Mouse (Mus musculus) ES-E14 (cell line): ENCODE measurements at regions not wholly inside any gene's neighbourhood (a gene's known extent, or its start where the extent isn't known, plus 50 kb on each side); places are given as distances from the start of the nearest gene placed in this dataset.

Experiments used
- HCFC1 ChIP-seq: IDR thresholded peaks from 2 replicates; pipeline ENCODE4 v1.6.1; 2012; ENCODE audit warnings: low read length, inconsistent platforms, borderline replicate concordance; ENCODE audit not compliant: insufficient read depth
- ZC3H11A ChIP-seq: IDR thresholded peaks from 2 replicates; pipeline ENCODE4 v1.6.1; 2012; ENCODE audit warnings: low read depth, mild to moderate bottlenecking, inconsistent platforms, low read length, borderline replicate concordance
- ZNF384 ChIP-seq: IDR thresholded peaks from 2 replicates; pipeline ENCODE4 v1.6.1; 2012; ENCODE audit warnings: low read depth, low read length, inconsistent platforms

DNA sequence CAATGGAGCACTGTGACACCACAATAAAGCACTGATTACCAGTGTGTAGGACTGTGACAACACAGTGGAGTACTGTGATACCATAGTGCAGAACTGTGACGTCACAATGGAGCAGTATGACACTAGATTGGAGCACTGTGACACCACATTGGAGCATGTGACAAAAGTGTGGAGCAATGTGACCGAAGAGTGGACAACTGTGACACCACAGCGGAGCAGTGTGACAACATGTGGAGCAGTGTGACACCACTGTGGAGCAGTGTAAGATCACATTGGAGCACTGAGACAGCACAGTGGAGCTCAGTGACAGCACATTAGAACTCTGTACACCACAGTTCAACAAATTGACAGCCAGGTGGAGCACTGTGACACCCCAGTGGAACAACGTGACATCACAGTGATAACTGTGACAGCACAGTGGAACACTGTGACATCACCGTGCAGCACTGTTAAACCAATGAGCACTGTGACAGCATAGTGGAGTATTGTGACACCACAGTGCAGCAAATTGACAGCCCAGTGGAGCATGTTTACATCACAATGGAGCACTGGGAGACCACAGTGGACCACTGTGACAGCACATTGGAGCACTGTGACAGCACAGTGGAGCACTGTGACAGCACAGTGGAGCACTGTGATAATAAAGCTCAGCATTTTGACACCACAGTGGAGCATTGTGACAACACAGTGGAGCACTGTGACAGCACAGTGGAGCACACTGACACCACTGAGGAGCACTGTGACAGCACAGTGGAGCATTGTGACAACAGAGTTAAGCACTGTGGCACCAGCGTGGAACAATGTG lies 85.8 kb upstream of the Vmn1r2 start:
- TF ChIP-seq ZNF384 (no peak), HCFC1 (no peak), ZC3H11A (no peak)
